In genomic region chr6:125081394-125081793, GRCm38 (mm10) we compare ENCODE assay signal across 9 mouse cellular contexts. TPM values are rescaled to one million over a fixed set of nuclear protein-coding genes. Genes with fewer than 3 reads are reported as not detected.
A peak's percentile ranks its signal among the peaks of the same experiment; 100 is the strongest.
DNase-seq lines count a peak whose midpoint lies in the region; ATAC-seq and TF ChIP-seq lines count a peak whose summit lies in the region.
"Had no signal": no experiment of that assay in that cellular context is flagged by ENCODE, and none has a peak within 500 bp of the region (broad histone marks: within the 10 kb centered on the region; RNA-seq: fewer than 3 reads in every experiment).

No protein-coding gene starts in this region.

- no peaks in the 10 kb centered on the region for H3K36me3 ChIP-seq in kidney, embryonic 15.5 days
- H3K36me3 ChIP-seq in embryonic facial prominence, embryonic 14.5 days (ENCODE audit: control insufficient read depth, insufficient read depth, low read length) = no peaks in the 10 kb centered on the region
- H3K36me3 ChIP-seq in hindbrain, postnatal 0 days (ENCODE audit: insufficient read depth, low read length) = no peaks in the 10 kb centered on the region
- H3K36me3 ChIP-seq in midbrain, embryonic 16.5 days (ENCODE audit: control insufficient read depth, insufficient read depth, low read length) = no peaks in the 10 kb centered on the region

- H3K4me1 ChIP-seq in kidney, embryonic 15.5 days = peaks cover 8% of the 10 kb centered on the region
- peaks cover 8% of the 10 kb centered on the region; the same call in 1 of the 2 replicates for H3K4me1 ChIP-seq in embryonic facial prominence, embryonic 14.5 days (ENCODE audit: control insufficient read depth, insufficient read depth, low read length)
- H3K4me1 ChIP-seq in hindbrain, postnatal 0 days (ENCODE audit: insufficient read depth, low read length) = no peaks in the 10 kb centered on the region
- peaks cover 3% of the 10 kb centered on the region for H3K4me1 ChIP-seq in midbrain, embryonic 16.5 days (ENCODE audit: control insufficient read depth, insufficient read depth, low read length)

- no peak for DNase-seq in kidney, postnatal 10 days
- DNase-seq in embryonic facial prominence, embryonic 14.5 days (ENCODE audit: low spot score) = no peak
- no peak for DNase-seq in hindbrain, postnatal 0 days (ENCODE audit: low spot score)
- DNase-seq in right cerebral cortex, postnatal 10 days (ENCODE audit: low spot score in 2 of 2) = no peak
- DNase-seq in adrenal gland, postnatal 10 days = no peak
- no peak for DNase-seq in frontal cortex, adult 2 months (ENCODE audit: extremely low spot score in 1 of 2, low spot score in 1 of 2)

- H3K9me3 ChIP-seq in kidney, embryonic 15.5 days (replicated peaks) = no peaks in the 10 kb centered on the region
- no peaks in the 10 kb centered on the region for H3K9me3 ChIP-seq in embryonic facial prominence, embryonic 14.5 days (ENCODE audit: control insufficient read depth, low read length)
- no peaks in the 10 kb centered on the region for H3K9me3 ChIP-seq in hindbrain, postnatal 0 days (ENCODE audit: low read length)
- H3K9me3 ChIP-seq in midbrain, embryonic 16.5 days (replicated peaks; ENCODE audit: control insufficient read depth, low read length, poor library complexity, severe bottlenecking) = no peaks in the 10 kb centered on the region

- H3K4me2 ChIP-seq in kidney, embryonic 15.5 days = peak overlapping the region; percentile 80
- peak overlapping the region; percentile 66 for H3K4me2 ChIP-seq in embryonic facial prominence, embryonic 14.5 days (ENCODE audit: low read depth, low read length)
- H3K4me2 ChIP-seq in hindbrain, postnatal 0 days (ENCODE audit: low read depth, low read length) = peak overlapping the region; percentile 68
- H3K4me2 ChIP-seq in midbrain, embryonic 16.5 days (ENCODE audit: low read length) = peak overlapping the region; percentile 67

- H3K4me3 ChIP-seq in kidney, embryonic 15.5 days (replicated peaks) = peak overlapping the region; percentile 47
- H3K4me3 ChIP-seq in embryonic facial prominence, embryonic 14.5 days (ENCODE audit: low read depth, low read length) = peak overlapping the region; percentile 39
- H3K4me3 ChIP-seq in hindbrain, postnatal 0 days (ENCODE audit: low read length) = peak overlapping the region; percentile 35
- H3K4me3 ChIP-seq in midbrain, embryonic 16.5 days (ENCODE audit: low read depth, low read length) = peak overlapping the region; percentile 44

- WGBS in kidney, embryonic 15.5 days = 27% methylated on average over 25 of the region's 25 CpGs
- WGBS in embryonic facial prominence, embryonic 14.5 days = 23% methylated on average over 24 of the region's 25 CpGs
- WGBS in hindbrain, postnatal 0 days = 20% methylated on average over 25 of the region's 25 CpGs
- 21% methylated on average over 25 of the region's 25 CpGs for whole genome bisulfite sequencing in midbrain, embryonic 16.5 days

- ATAC-seq in kidney, embryonic 15.5 days (replicated peaks; ENCODE audit: low FRiP score) = no peak; the same call in 1 of the 2 replicates
- ATAC-seq in embryonic facial prominence, embryonic 14.5 days (ENCODE audit: low read depth) = peak; percentile 15; the same call in 1 of the 2 replicates
- no peak for ATAC-seq in hindbrain, postnatal 0 days
- ATAC-seq in midbrain, embryonic 16.5 days = peak; percentile 66

- no peak for TF ChIP-seq CTCF in hindbrain, postnatal 0 days (IDR thresholded peaks at IDR 0.05; ENCODE audit: low read depth)

- no peaks in the 10 kb centered on the region for H3K27me3 ChIP-seq in kidney, embryonic 15.5 days
- no peaks in the 10 kb centered on the region for H3K27me3 ChIP-seq in embryonic facial prominence, embryonic 14.5 days (replicated peaks; ENCODE audit: control insufficient read depth, insufficient read depth, low read length)
- no peaks in the 10 kb centered on the region for H3K27me3 ChIP-seq in hindbrain, postnatal 0 days (ENCODE audit: insufficient read depth, low read length)
- no peaks in the 10 kb centered on the region for H3K27me3 ChIP-seq in midbrain, embryonic 16.5 days (ENCODE audit: control insufficient read depth, insufficient read depth, low read depth, low read length)

- H3K9ac ChIP-seq in kidney, embryonic 15.5 days = peak overlapping the region; percentile 41
- H3K9ac ChIP-seq in embryonic facial prominence, embryonic 14.5 days (ENCODE audit: low read depth, low read length) = peak overlapping the region; percentile 65
- peak overlapping the region; percentile 56 for H3K9ac ChIP-seq in hindbrain, postnatal 0 days (replicated peaks; ENCODE audit: low read length)
- H3K9ac ChIP-seq in midbrain, embryonic 16.5 days (ENCODE audit: low read depth, low read length) = peak overlapping the region; percentile 72

- H3K27ac ChIP-seq in kidney, embryonic 15.5 days = peak overlapping the region; percentile 38; the same call in 1 of the 2 replicates
- peak overlapping the region; percentile 77 for H3K27ac ChIP-seq in embryonic facial prominence, embryonic 14.5 days (replicated peaks; ENCODE audit: low read depth, low read length)
- peak overlapping the region; percentile 90 for H3K27ac ChIP-seq in hindbrain, postnatal 0 days
- H3K27ac ChIP-seq in midbrain, embryonic 16.5 days (ENCODE audit: low read length) = peak overlapping the region; percentile 90

RNA-seq across cellular contexts. Expression of gene Lpar5, which starts 13.7 kb away (rescaled TPM):
- polyA plus RNA-seq in kidney, embryonic 15.5 days (2015; fragmentation: Nextera tagmentation; extraction: Ambion mirVana) = 0.33 and 0.55 TPM in 2 replicates
- 1.1 and 1.4 TPM in 2 replicates for polyA plus RNA-seq in embryonic facial prominence, embryonic 14.5 days (2014; fragmentation: Nextera tagmentation; extraction: Ambion mirVana)
- total RNA-seq in hindbrain, postnatal 0 days (2014; rRNA removed) = 0.75 and 1.8 TPM in 2 replicates
- polyA plus RNA-seq in hindbrain, postnatal 0 days (2015; fragmentation: Nextera tagmentation; extraction: Ambion mirVana) = 0.68 and 0.88 TPM in 2 replicates
- polyA plus RNA-seq in midbrain, embryonic 16.5 days (2015; fragmentation: Nextera tagmentation; extraction: Ambion mirVana) = 0.45 and 0.60 TPM in 2 replicates
- total RNA-seq in adrenal gland, postnatal 10 days (2021) = 1 to 10 TPM in 1 of 2 experiments, under 1 TPM in 1; 0.90 to 1.4 TPM
- 0.94 and 1.4 TPM in 2 replicates for polyA plus RNA-seq in frontal cortex, adult 2 months (2012; rRNA removed)
- polyA plus RNA-seq: Patski had no signal

RNA-seq across cellular contexts. Expression of gene Chd4, which starts 14.4 kb away (rescaled TPM):
- 99.2 and 100 TPM in 2 replicates for polyA plus RNA-seq in kidney, embryonic 15.5 days (2015; fragmentation: Nextera tagmentation; extraction: Ambion mirVana)
- 70.1 and 73.5 TPM in 2 replicates for polyA plus RNA-seq in embryonic facial prominence, embryonic 14.5 days (2014; fragmentation: Nextera tagmentation; extraction: Ambion mirVana)
- 101 and 106 TPM in 2 replicates for total RNA-seq in hindbrain, postnatal 0 days (2014; rRNA removed)
- polyA plus RNA-seq in hindbrain, postnatal 0 days (2015; fragmentation: Nextera tagmentation; extraction: Ambion mirVana) = 90.2 and 94.7 TPM in 2 replicates
- polyA plus RNA-seq in midbrain, embryonic 16.5 days (2015; fragmentation: Nextera tagmentation; extraction: Ambion mirVana) = 59.7 and 74.3 TPM in 2 replicates
- total RNA-seq in adrenal gland, postnatal 10 days (2021) = 100 to 1,000 TPM; 156 to 198 TPM
- 91.3 and 103 TPM in 2 replicates for polyA plus RNA-seq in frontal cortex, adult 2 months (2012; rRNA removed)

RNA-seq across cellular contexts. Expression of gene Acrbp, which starts 31.9 kb away (rescaled TPM):
- 14.4 and 15.4 TPM in 2 replicates for polyA plus RNA-seq in kidney, embryonic 15.5 days (2015; fragmentation: Nextera tagmentation; extraction: Ambion mirVana)
- polyA plus RNA-seq in embryonic facial prominence, embryonic 14.5 days (2014; fragmentation: Nextera tagmentation; extraction: Ambion mirVana) = 8.3 and 9.9 TPM in 2 replicates
- 10.5 and 17.3 TPM in 2 replicates for total RNA-seq in hindbrain, postnatal 0 days (2014; rRNA removed)
- 12.2 and 17.5 TPM in 2 replicates for polyA plus RNA-seq in hindbrain, postnatal 0 days (2015; fragmentation: Nextera tagmentation; extraction: Ambion mirVana)
- polyA plus RNA-seq in midbrain, embryonic 16.5 days (2015; fragmentation: Nextera tagmentation; extraction: Ambion mirVana) = 18.0 and 18.3 TPM in 2 replicates
- total RNA-seq in adrenal gland, postnatal 10 days (2021) = 1 to 10 TPM; 4.6 to 7.5 TPM
- polyA plus RNA-seq in frontal cortex, adult 2 months (2012; rRNA removed) = 23.0 and 23.9 TPM in 2 replicates

RNA-seq across cellular contexts. Expression of gene Ing4, which starts 41.8 kb away (rescaled TPM):
- 135 and 138 TPM in 2 replicates for polyA plus RNA-seq in kidney, embryonic 15.5 days (2015; fragmentation: Nextera tagmentation; extraction: Ambion mirVana)
- 99.0 and 112 TPM in 2 replicates for polyA plus RNA-seq in embryonic facial prominence, embryonic 14.5 days (2014; fragmentation: Nextera tagmentation; extraction: Ambion mirVana)
- 60.7 and 78.3 TPM in 2 replicates for total RNA-seq in hindbrain, postnatal 0 days (2014; rRNA removed)
- 97.6 and 102 TPM in 2 replicates for polyA plus RNA-seq in hindbrain, postnatal 0 days (2015; fragmentation: Nextera tagmentation; extraction: Ambion mirVana)
- 141 and 155 TPM in 2 replicates for polyA plus RNA-seq in midbrain, embryonic 16.5 days (2015; fragmentation: Nextera tagmentation; extraction: Ambion mirVana)
- 10 to 100 TPM; 72.5 to 83.1 TPM for total RNA-seq in adrenal gland, postnatal 10 days (2021)
- polyA plus RNA-seq in frontal cortex, adult 2 months (2012; rRNA removed) = 70.8 and 74.9 TPM in 2 replicates

RNA-seq across cellular contexts. Expression of gene Nop2, which starts 50.3 kb away (rescaled TPM):
- 65.0 and 69.0 TPM in 2 replicates for polyA plus RNA-seq in kidney, embryonic 15.5 days (2015; fragmentation: Nextera tagmentation; extraction: Ambion mirVana)
- polyA plus RNA-seq in embryonic facial prominence, embryonic 14.5 days (2014; fragmentation: Nextera tagmentation; extraction: Ambion mirVana) = 56.4 and 60.4 TPM in 2 replicates
- 33.9 and 34.2 TPM in 2 replicates for total RNA-seq in hindbrain, postnatal 0 days (2014; rRNA removed)
- polyA plus RNA-seq in hindbrain, postnatal 0 days (2015; fragmentation: Nextera tagmentation; extraction: Ambion mirVana) = 37.3 and 38.8 TPM in 2 replicates
- polyA plus RNA-seq in midbrain, embryonic 16.5 days (2015; fragmentation: Nextera tagmentation; extraction: Ambion mirVana) = 49.2 and 49.3 TPM in 2 replicates
- 10 to 100 TPM; 36.7 to 42.2 TPM for total RNA-seq in adrenal gland, postnatal 10 days (2021)
- polyA plus RNA-seq in frontal cortex, adult 2 months (2012; rRNA removed) = 22.0 and 22.3 TPM in 2 replicates

Comparison
In these comparisons a context has a peak if more than half of its experiments do, and no peak if none do; other contexts are left out.
1. ATAC-seq: peak in embryonic facial prominence, embryonic 14.5 days (single experiment) and midbrain, embryonic 16.5 days (single experiment); none in kidney, embryonic 15.5 days (single experiment) and hindbrain, postnatal 0 days (single experiment).
2. H3K27ac ChIP-seq: peak in every context shown above with its lines; median percentile 90 in hindbrain, postnatal 0 days; 90 in midbrain, embryonic 16.5 days; 77 in embryonic facial prominence, embryonic 14.5 days; 38 in kidney, embryonic 15.5 days.
3. Peak in every context shown above with its lines, with median percentiles within 50 percentile points of each other: H3K4me2 ChIP-seq, H3K4me3 ChIP-seq and H3K9ac ChIP-seq.